Mouse (Mus musculus) cerebellum, adult 2 months (tissue): ENCODE results near the gene Ntm. TPM values are rescaled to one million over a fixed set of nuclear protein-coding genes. Genes with fewer than 3 reads are reported as not detected.

Experiments
- DNase-seq, 2 experiments: peaks; one replicate each; pipeline ENCODE4 v3.0.0; 2021
- H3K27ac ChIP-seq: fragments of 200-500 bp; 2 replicates; pipeline ENCODE4 v1.5.1; 2012; ENCODE audit warnings: low read length, control low read depth, inconsistent platforms; ENCODE audit not compliant: insufficient read depth
- H3K27me3 ChIP-seq: fragments of 200-500 bp; 2 replicates; pipeline ENCODE4 v1.6.1; 2012; ENCODE audit warnings: inconsistent platforms, mild to moderate bottlenecking, low read length, moderate library complexity; ENCODE audit not compliant: control insufficient read depth, insufficient read depth
- H3K4me1 ChIP-seq: fragments of 200-500 bp; 2 replicates; pipeline ENCODE4 v1.6.1; 2011; ENCODE audit warnings: low read length; ENCODE audit not compliant: control insufficient read depth, insufficient read depth
- H3K4me3 ChIP-seq: fragments of 200-500 bp; replicated peaks from 2 replicates; pipeline ENCODE3; 2011; ENCODE audit warnings: mild to moderate bottlenecking, low read depth, low read length, control low read depth; ENCODE audit not compliant: insufficient read depth
- CTCF ChIP-seq: fragments of 200-500 bp; IDR thresholded peaks from 2 replicates; pipeline ENCODE4 v1.5.1; 2011; ENCODE audit warnings: low read depth, mild to moderate bottlenecking, control low read depth, low read length, moderate library complexity, borderline replicate concordance; ENCODE audit not compliant: insufficient read depth
- POLR2A ChIP-seq: fragments of 200-500 bp; IDR thresholded peaks from 2 replicates; pipeline ENCODE4 v1.6.1; 2011; ENCODE audit warnings: low read length, control low read depth, borderline replicate concordance; ENCODE audit not compliant: insufficient read depth
- WGBS: fragments of 180-500 bp; shearing (Covaris S2); methylation state at CpG from one replicate; pipeline ENCODE4 v1.1.7; 2018; 5-methylcytosine and 5-hydroxymethylcytosine counted together
- polyA plus RNA-seq: library from polyadenylated mRNA; depleted of rRNA; stranded (reverse); fragments of >200 nt; gene quantifications from 2 replicates; pipeline ENCODE4 v1.2.3, GENCODE M21; 2012

Gene Ntm
- polyA plus RNA-seq, 1 experiment: 193 TPM

- H3K4me1 ChIP-seq: no peaks in the 10 kb centered on the region
- no peaks in the 10 kb centered on the region for H3K27me3 ChIP-seq
- H3K27ac ChIP-seq: no peak overlapping the region
- H3K4me3 ChIP-seq: no peak overlapping the region
- TF ChIP-seq CTCF (no peak), POLR2A (no peak)
- no peak for DNase-seq
- WGBS: 94% methylated on average over 3 of the region's 3 CpGs
These were observed 37.6 kb downstream of the Ntm start for GRCm38 (mm10) chr9:29925382-29925781.

DNA sequence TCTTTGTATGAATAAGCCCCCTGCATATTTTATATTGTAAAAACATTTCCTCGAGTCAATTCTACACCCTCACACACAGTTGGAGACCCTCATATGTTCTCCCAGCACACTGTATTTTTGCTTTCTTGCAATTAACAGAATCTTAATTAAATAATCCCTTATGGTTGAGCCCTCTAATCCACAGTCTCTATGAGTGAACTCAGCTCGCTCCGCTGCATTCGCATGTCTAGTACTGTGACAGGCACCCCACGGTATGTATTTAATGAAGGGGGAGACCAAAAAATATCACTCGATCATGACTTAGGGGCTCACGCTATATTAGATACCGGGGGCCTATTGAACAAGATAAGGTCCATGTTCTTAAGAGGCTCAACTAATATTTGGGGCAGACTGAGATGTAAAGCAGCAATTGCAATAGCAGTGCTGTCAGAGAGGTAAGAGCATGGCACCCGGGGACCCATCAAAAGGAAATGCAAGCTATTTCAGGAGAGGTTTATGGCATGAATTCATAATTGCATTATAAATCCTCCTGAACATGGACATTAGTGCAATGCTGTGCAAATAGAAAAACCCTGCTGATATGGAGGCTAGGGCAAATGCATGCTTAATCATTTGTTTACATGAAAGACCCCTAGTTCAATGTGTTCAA lies 64.4 kb downstream of the Ntm start:
- no peaks in the 10 kb centered on the region for H3K4me1 ChIP-seq
- H3K27me3 ChIP-seq: no peaks in the 10 kb centered on the region
- no peak overlapping the region for H3K27ac ChIP-seq
- WGBS: 86% methylated on average over 9 of the region's 9 CpGs
- TF ChIP-seq POLR2A: no peak
- no peak for TF ChIP-seq CTCF
- no peak for DNase-seq
- H3K4me3 ChIP-seq: no peak overlapping the region

GRCm38 (mm10) chr9:29897448-29897847 lies 65.5 kb downstream of the Ntm start:
- Histone ChIP-seq H3K27me3 (no peaks in the 10 kb centered on the region), H3K4me3 (no peak overlapping the region), H3K27ac (no peak overlapping the region), H3K4me1 (no peaks in the 10 kb centered on the region)
- DNase-seq: no peak
- no peak for TF ChIP-seq CTCF
- TF ChIP-seq POLR2A: no peak
- 78% methylated on average over 4 of the region's 4 CpGs for WGBS

DNA sequence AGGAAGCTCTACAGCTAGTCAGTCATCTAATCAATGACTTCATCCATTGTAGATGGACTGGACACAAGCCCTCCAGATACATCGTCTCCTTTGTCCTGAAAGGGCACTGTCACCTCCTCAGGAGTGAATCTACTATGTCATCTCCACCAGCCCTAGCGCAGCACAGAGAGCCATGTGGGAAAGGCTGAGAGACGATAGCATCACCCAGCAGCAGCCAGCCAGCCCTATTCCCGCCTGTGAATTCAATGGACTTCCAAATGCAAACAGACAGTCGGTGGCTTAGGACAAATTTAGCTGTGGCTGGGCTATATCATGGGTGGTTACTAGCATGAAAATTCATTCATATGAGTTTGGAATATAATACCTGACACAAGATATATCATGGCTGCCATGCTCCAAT lies 70.1 kb downstream of the Ntm start:
- WGBS: 89% methylated on average over 5 of the region's 5 CpGs
- TF ChIP-seq POLR2A (no peak), CTCF (no peak)
- Histone ChIP-seq H3K4me1 (no peaks in the 10 kb centered on the region), H3K4me3 (no peak overlapping the region), H3K27ac (no peak overlapping the region), H3K27me3 (no peaks in the 10 kb centered on the region)
- no peak for DNase-seq

DNA sequence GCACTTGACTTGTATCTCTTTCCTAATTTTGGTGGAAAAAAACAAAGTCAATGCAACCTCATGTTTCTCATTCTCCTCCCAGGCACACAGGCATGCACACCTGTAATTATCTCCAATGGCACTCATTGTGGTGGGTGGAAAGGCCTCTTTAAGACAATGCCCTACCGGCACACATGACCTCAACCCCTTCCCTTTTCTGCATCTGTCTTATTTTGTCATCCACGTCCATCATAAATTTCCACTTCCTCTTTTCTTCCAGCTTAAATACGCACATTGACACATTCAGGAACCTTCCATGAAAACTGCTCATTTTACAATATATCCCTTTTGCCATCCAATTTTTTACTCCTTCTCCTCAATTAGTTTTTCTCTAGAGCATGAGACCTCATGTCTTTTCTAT lies 74.2 kb downstream of the Ntm start:
- Histone ChIP-seq H3K4me3 (no peak overlapping the region), H3K27ac (no peak overlapping the region), H3K4me1 (no peaks in the 10 kb centered on the region), H3K27me3 (no peaks in the 10 kb centered on the region)
- 92% methylated on average over 3 of the region's 3 CpGs for WGBS
- no peak for TF ChIP-seq POLR2A
- TF ChIP-seq CTCF: no peak
- no peak for DNase-seq

DNA sequence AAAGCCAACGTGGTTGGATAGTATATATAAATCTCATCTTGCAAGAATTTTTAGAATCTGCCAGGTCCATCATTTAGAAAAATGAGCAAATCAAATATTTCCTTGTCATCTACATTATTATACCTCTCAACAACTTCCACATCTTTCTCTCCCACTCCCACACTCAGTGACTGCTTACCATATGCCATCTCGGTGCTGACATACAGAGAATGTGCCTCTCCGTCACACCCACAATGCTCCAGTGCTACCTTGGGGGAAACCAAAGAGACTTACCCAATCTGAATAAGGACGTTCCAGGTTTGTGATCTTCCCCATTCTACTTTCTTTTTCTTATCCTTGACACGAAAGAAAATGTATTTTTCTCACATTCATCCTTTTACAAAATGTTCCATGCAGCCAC lies 75.0 kb downstream of the Ntm start:
- DNase-seq: no peak
- TF ChIP-seq POLR2A (no peak), CTCF (no peak)
- WGBS: 91% methylated on average over 5 of the region's 5 CpGs
- Histone ChIP-seq H3K4me1 (no peaks in the 10 kb centered on the region), H3K27me3 (no peaks in the 10 kb centered on the region), H3K4me3 (no peak overlapping the region), H3K27ac (no peak overlapping the region)

- H3K27ac ChIP-seq: no peak overlapping the region
- DNase-seq: no peak
- no peaks in the 10 kb centered on the region for H3K4me1 ChIP-seq
- 93% methylated on average over 3 of the region's 3 CpGs for WGBS
- TF ChIP-seq CTCF: no peak
- H3K4me3 ChIP-seq: no peak overlapping the region
- no peaks in the 10 kb centered on the region for H3K27me3 ChIP-seq
These were observed 78.9 kb downstream of the Ntm start for GRCm38 (mm10) chr9:29884062-29884461.

DNA sequence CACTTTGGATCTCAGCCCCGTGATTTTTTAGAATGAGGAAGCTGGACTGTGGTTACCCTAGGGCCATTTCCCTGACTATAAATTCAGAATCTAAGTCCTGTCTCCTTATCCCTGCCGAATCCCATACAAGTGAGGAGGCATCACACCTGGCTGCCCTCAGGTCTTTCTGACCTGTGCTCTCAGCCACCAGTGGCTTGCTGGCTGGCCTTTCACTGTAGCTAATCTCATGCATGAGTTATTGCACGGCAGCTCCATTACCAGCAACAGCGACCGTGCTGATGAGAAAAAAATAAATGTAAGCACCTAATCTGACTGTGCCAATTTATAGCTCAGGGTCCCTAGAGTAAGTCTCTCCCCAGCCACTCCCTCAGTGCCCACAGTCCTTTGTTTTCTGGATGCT lies 81.3 kb downstream of the Ntm start:
- WGBS: 88% methylated on average over 5 of the region's 5 CpGs
- H3K4me1 ChIP-seq: peaks cover 6% of the 10 kb centered on the region
- no peak for DNase-seq
- no peak for TF ChIP-seq POLR2A
- no peak for TF ChIP-seq CTCF
- no peak overlapping the region for H3K27ac ChIP-seq
- no peak overlapping the region for H3K4me3 ChIP-seq
- no peaks in the 10 kb centered on the region for H3K27me3 ChIP-seq
